Mouse (Mus musculus) ES-E14 (cell line): ENCODE results near the gene 3110082J24Rik. TPM values are rescaled to one million over a fixed set of nuclear protein-coding genes. Genes with fewer than 3 reads are reported as not detected.
"Not testable (repeated sequence)": the region's sequence is repeated elsewhere in the genome, so short reads cannot be mapped to it uniquely, and the experiment has no call there.

Experiments used
- DNase-seq: peaks from one replicate; pipeline ENCODE4 v3.0.0-alpha.2; 2013; ENCODE audit warnings: low read depth, low spot score
- H3K27ac ChIP-seq: 2 replicates; pipeline ENCODE4 v1.5.1; 2012; ENCODE audit warnings: low read depth, mild to moderate bottlenecking, low read length, moderate library complexity, mixed read lengths; ENCODE audit not compliant: poor library complexity, insufficient read depth, severe bottlenecking
- H3K36me3 ChIP-seq: 2 replicates; pipeline ENCODE4 v1.6.1; 2012; ENCODE audit warnings: mild to moderate bottlenecking, low read length, moderate library complexity, mixed read lengths; ENCODE audit not compliant: control insufficient read depth, poor library complexity, insufficient read depth, severe bottlenecking
- H3K4me1 ChIP-seq, 2 experiments: fragments of 150-350 bp in 1 of 2; sonication (generic) in 1 of 2; 2 replicates each; pipeline ENCODE4 v1.6.1; 2012; ENCODE audit warnings: low read length in 2 of 2, mild to moderate bottlenecking in 1 of 2, mixed read lengths in 1 of 2; ENCODE audit not compliant: control insufficient read depth in 2 of 2, insufficient read depth in 2 of 2, poor library complexity in 1 of 2
- H3K4me3 ChIP-seq, 2 experiments: fragments of 150-350 bp in 1 of 2; sonication (generic) in 1 of 2; 2 replicates each; pipeline ENCODE4 v1.5.1; 2012; ENCODE audit warnings: low read length in 2 of 2, low read depth in 1 of 2, mild to moderate bottlenecking in 1 of 2, mixed read lengths in 1 of 2; ENCODE audit not compliant: insufficient read depth in 1 of 2, poor library complexity in 1 of 2, severe bottlenecking in 1 of 2
- H3K9ac ChIP-seq: 2 replicates; pipeline ENCODE4 v1.6.1; 2012; ENCODE audit warnings: low read depth, mild to moderate bottlenecking, low read length, mixed read lengths; ENCODE audit not compliant: poor library complexity, insufficient read depth, severe bottlenecking
- H3K9me3 ChIP-seq: fragments of 150-350 bp; sonication (generic); 2 replicates; pipeline ENCODE4 v1.6.1; 2012; ENCODE audit warnings: low read depth, mild to moderate bottlenecking, low read length; ENCODE audit not compliant: control insufficient read depth, insufficient read depth
- CHD2 ChIP-seq: IDR thresholded peaks from 2 replicates; pipeline ENCODE4 v1.6.1; 2014; ENCODE audit warnings: mild to moderate bottlenecking, low read depth, low read length, inconsistent platforms
- HCFC1 ChIP-seq: IDR thresholded peaks from 2 replicates; pipeline ENCODE4 v1.6.1; 2012; ENCODE audit warnings: low read length, inconsistent platforms, borderline replicate concordance; ENCODE audit not compliant: insufficient read depth
- MAFK ChIP-seq: IDR thresholded peaks from 2 replicates; pipeline ENCODE4 v1.6.1; 2014; ENCODE audit warnings: mild to moderate bottlenecking, low read depth, low read length, inconsistent platforms; ENCODE audit not compliant: insufficient read depth
- ZC3H11A ChIP-seq: IDR thresholded peaks from 2 replicates; pipeline ENCODE4 v1.6.1; 2012; ENCODE audit warnings: low read depth, mild to moderate bottlenecking, inconsistent platforms, low read length, borderline replicate concordance
- ZNF384 ChIP-seq: IDR thresholded peaks from 2 replicates; pipeline ENCODE4 v1.6.1; 2012; ENCODE audit warnings: low read depth, low read length, inconsistent platforms
- in situ Hi-C, 2 experiments: fragments of 600-800 bp; cut with MboI; formaldehyde crosslinking; loops; one replicate each; pipeline ENCODE4 v1.15.1; 2025; ENCODE audit warnings: low sequenced_read_pairs in 2 of 2, inconsistent platforms in 1 of 2; ENCODE audit not compliant: unreplicated experiment in 2 of 2
- total RNA-seq: library from RNA; depleted of rRNA; stranded (reverse); fragments of 300-350 nt; gene quantifications from 2 replicates; pipeline ENCODE4 v1.2.3, GENCODE M21; 2012

The 3110082J24Rik gene
- total RNA-seq, 1 experiment, result not detected

DNA sequence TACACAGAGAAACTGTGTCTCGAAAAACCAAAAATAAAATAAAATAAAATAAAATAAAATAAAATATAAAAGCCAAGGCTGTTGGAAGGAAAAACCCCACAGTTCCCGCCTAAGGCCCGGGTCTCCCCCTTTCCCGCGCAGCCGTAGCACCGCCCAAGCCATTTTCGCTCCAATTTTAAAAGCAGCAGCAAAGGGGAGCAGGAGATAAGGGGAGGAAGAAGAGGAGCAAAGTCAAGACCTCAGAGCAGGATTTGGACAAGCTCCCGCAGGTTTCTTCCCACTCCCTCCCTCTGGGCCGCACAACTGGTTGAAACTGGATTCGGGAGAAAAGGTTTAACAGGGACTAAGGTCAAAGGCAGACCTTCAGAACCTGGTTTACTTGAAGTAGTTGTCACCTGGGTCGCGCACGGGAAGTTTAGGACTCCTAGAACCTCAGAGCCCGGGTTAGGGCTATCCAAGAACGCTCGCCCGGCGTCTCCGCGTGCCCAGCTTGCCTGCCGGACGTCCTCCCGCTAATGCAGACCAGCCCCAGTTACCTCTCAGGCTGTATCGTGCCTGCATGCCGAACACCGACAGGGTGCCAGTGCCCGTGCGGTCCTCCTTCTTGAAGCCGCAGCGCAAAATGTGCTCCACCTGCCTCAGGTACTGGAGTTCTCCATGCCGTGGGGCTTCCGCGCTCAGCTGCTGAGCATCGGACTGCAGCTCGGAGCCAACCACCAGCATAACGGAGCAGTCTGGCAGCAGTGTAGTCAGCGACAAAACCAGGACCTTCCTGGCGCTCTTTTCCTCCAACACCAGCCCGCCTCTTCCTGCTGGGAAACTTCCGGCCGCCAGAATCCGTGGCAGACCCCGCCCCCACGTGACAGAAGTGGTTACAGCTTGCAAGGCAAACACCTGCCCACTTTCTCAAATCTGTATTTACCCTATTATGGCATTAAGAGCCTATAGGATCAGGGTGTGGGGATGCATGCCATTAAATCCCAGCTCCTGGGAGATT, 32.8 kb downstream of the 3110082J24Rik start, which contains the start of gene Tyms:
Tyms (minus strand) TSS at position 793 of the 997 bp plus-strand sequence.
- peak; percentile 83 for DNase-seq
- H3K4me1 ChIP-seq, result peaks cover 0 to 3% of the 10 kb centered on the region in 2 experiments; a peak in 1 of 4 replicates
- TF ChIP-seq ZNF384 (no peak), MAFK (no peak), ZC3H11A (no peak), CHD2 (no peak), HCFC1 (no peak; the same call in 1 of the 2 replicates)
- H3K9me3 ChIP-seq, result no peaks in the 10 kb centered on the region
- in situ Hi-C loops, result no loop called here
- H3K4me3 ChIP-seq, result peak within 1 kb of the TSS; percentile 92 to 95
- H3K36me3 ChIP-seq, result peaks cover 7% of the 10 kb centered on the region
- peak within 1 kb of the TSS; percentile 90 for H3K27ac ChIP-seq
- H3K9ac ChIP-seq, result peak within 1 kb of the TSS; percentile 95

DNA sequence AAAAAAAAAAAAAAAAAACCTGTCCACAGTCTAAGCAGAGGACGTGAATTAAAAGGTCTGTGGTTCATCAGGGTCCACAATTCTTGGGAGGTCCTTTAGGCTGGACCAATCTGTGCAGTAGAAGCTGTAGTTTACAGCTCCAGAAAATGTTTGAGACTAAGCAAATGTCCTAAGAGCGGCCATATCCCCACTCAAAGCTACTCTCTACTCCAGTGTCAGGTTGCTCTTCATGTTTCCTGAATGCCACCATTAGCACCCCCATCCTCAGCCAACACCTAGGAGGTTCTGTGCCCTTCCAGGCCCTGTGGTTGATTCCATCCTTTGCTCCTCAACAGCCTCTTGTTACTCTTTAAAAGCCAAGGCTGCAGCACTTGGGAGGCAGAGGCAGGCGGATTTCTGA, 33.5 kb downstream of the 3110082J24Rik start:
- in situ Hi-C loops, result no loop called here
- peak overlapping the region; percentile 95 for H3K9ac ChIP-seq
- no peak for TF ChIP-seq CHD2
- no peak for TF ChIP-seq HCFC1
- TF ChIP-seq MAFK, result no peak
- no peak; the same call in 1 of the 2 replicates for TF ChIP-seq ZNF384
- TF ChIP-seq ZC3H11A, result no peak
- peaks cover 13% of the 10 kb centered on the region for H3K36me3 ChIP-seq
- H3K4me3 ChIP-seq, result peak overlapping the region; percentile 92 to 95
- peaks cover 0 to 3% of the 10 kb centered on the region in 2 experiments; a peak in 1 of 4 replicates for H3K4me1 ChIP-seq
- H3K9me3 ChIP-seq, result no peaks in the 10 kb centered on the region
- no peak for DNase-seq
- peak overlapping the region; percentile 49; the same call in 1 of the 2 replicates for H3K27ac ChIP-seq

DNA sequence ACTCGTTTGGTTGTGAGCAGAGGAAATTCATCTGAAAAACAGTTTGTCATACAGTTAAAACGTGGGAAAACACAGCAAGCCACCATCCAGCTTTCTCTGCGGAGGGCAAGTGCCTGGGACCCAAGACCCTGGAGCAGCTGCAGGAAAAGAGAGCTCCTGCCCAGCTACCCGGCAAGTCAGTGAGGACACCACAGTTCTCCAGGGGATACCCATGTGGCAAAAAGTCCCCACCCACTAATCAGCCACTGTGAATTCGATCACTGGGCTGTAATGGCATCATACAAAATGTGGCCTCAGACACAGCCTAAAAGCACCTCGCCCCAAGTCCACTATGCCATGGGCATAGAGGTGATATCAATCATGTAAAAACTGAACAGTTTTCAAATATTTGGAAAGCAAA, 34.2 kb downstream of the 3110082J24Rik start:
- H3K36me3 ChIP-seq, result peaks cover 14% of the 10 kb centered on the region
- no peak overlapping the region for H3K27ac ChIP-seq
- H3K4me1 ChIP-seq, result peaks cover 0 to 3% of the 10 kb centered on the region in 2 experiments; a peak in 1 of 4 replicates
- DNase-seq, result no peak
- peak overlapping the region in 1 of 2 experiments; percentile 95; a peak in 1 of 4 replicates for H3K4me3 ChIP-seq
- peak overlapping the region; percentile 38; the same call in 1 of the 2 replicates for H3K9ac ChIP-seq
- in situ Hi-C loops, result no loop called here
- H3K9me3 ChIP-seq, result no peaks in the 10 kb centered on the region
- TF ChIP-seq ZC3H11A, result no peak
- no peak for TF ChIP-seq ZNF384

DNA sequence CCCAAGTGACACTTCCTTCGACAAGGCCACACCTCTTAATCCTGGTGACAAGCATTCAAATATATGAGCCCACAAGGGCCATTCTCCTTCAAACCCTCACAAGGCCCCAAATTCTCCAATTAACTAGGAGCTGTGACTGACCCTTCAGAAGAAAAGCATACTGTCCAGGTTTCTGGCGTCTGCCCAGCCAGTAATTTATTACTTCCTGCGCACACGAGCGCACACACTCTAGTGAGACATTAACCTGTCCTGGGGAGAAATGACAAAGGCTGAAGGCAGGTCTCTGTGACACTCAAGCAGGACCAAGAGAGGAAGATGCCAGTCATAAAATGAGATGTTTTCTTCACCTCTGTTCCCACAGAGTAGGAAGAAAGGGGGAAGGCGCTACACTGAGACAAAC, 38.2 kb downstream of the 3110082J24Rik start:
- Histone ChIP-seq H3K9me3 (no peaks in the 10 kb centered on the region), H3K36me3 (peaks cover 29% of the 10 kb centered on the region), H3K4me1 (peaks cover 0 to 3% of the 10 kb centered on the region in 2 experiments; a peak in 1 of 4 replicates), H3K9ac (no peak overlapping the region), H3K27ac (no peak overlapping the region), H3K4me3 (no peak overlapping the region)
- DNase-seq, result no peak
- TF ChIP-seq ZC3H11A (no peak), HCFC1 (no peak), MAFK (no peak), ZNF384 (no peak), CHD2 (no peak)
- in situ Hi-C loops, result no loop called here

DNA sequence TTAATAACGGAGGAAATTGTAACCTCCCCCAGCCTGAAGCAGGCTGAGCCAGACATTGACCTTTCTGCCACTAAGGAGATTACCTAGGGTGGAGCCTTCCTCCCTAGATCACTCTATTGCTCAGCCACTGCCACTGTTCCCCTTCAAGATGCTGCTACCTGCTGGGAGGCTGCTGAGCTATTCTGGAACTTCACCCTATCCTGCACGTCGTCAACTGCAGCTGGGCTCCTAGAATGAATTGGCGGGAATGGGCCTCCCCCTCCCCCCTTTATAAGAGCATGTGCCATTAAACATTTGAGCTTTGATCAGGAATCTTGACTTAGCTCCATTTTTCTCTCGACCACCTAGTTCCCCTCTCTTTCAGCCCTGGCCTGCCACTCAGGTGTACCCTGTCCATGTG, 46.3 kb downstream of the 3110082J24Rik start:
- H3K9ac ChIP-seq, result peak overlapping the region; percentile 24; the same call in 1 of the 2 replicates
- peak overlapping the region; percentile 98 for H3K27ac ChIP-seq
- H3K4me1 ChIP-seq, in situ Hi-C loops, H3K4me3 ChIP-seq, H3K9me3 ChIP-seq: not testable (repeated sequence)
- peak; percentile 62 for DNase-seq
- peaks cover 32% of the 10 kb centered on the region for H3K36me3 ChIP-seq
